Mouse (Mus musculus) natural killer cell, adult 2 months (primary cell): ENCODE data around the gene Gtpbp1.

Source experiments
- DNase-seq, 2 experiments: peaks; one replicate each; pipeline ENCODE4 v3.0.0; 2022; ENCODE audit warnings: low spot score in 2 of 2

Gene Gtpbp1

GRCm38 (mm10) chr15:79753420-79753752 is 62.7 kb downstream of the Gtpbp1 start:
- DNase-seq = no peak

- no peak for DNase-seq
Measured at GRCm38 (mm10) chr15:79753873-79754272, 63.2 kb downstream of the Gtpbp1 start.

GRCm38 (mm10) chr15:79755176-79755575 is 64.5 kb downstream of the Gtpbp1 start:
- DNase-seq = no peak

- DNase-seq = no peak
Measured at GRCm38 (mm10) chr15:79755977-79756625, 65.5 kb downstream of the Gtpbp1 start.

- DNase-seq = no peak
Measured at GRCm38 (mm10) chr15:79757118-79757517, 66.5 kb downstream of the Gtpbp1 start.

GRCm38 (mm10) chr15:79760956-79761355 is 70.3 kb downstream of the Gtpbp1 start:
- no peak for DNase-seq

GRCm38 (mm10) chr15:79763001-79763400 is 72.4 kb downstream of the Gtpbp1 start:
- no peak for DNase-seq

GRCm38 (mm10) chr15:79763601-79764246 is 73.1 kb downstream of the Gtpbp1 start:
- no peak for DNase-seq

GRCm38 (mm10) chr15:79764539-79765267 is 74.1 kb downstream of the Gtpbp1 start:
- DNase-seq = no peak

GRCm38 (mm10) chr15:79765361-79765760 is 74.7 kb downstream of the Gtpbp1 start:
- no peak for DNase-seq

GRCm38 (mm10) chr15:79766168-79766567 is 75.5 kb downstream of the Gtpbp1 start:
- no peak for DNase-seq

GRCm38 (mm10) chr15:79766586-79767071 is 76.0 kb downstream of the Gtpbp1 start:
- DNase-seq = no peak

- DNase-seq = no peak
Measured at GRCm38 (mm10) chr15:79767327-79767961, 76.8 kb downstream of the Gtpbp1 start.

- DNase-seq = no peak
Measured at GRCm38 (mm10) chr15:79768302-79768701, 77.7 kb downstream of the Gtpbp1 start.

- no peak for DNase-seq
Measured at GRCm38 (mm10) chr15:79770629-79771240, 80.1 kb downstream of the Gtpbp1 start.
